Mouse (Mus musculus) CH12.LX (cell line): Measurements from ENCODE around the gene Mtif2. TPM values are rescaled to one million over a fixed set of nuclear protein-coding genes. Genes with fewer than 3 reads are reported as not detected.

Experiments used
- DNase-seq: peaks from one replicate; pipeline ENCODE4 v3.0.0-alpha.2; 2013; ENCODE audit errors: extremely low read depth
- H3K27ac ChIP-seq: 2 replicates; pipeline ENCODE4 v1.5.1; 2012; ENCODE audit warnings: low read depth, mild to moderate bottlenecking, control low read depth, moderate library complexity; ENCODE audit not compliant: insufficient read depth
- H3K27me3 ChIP-seq: replicated peaks from 2 replicates; pipeline ENCODE3; 2012; ENCODE audit warnings: inconsistent platforms
- H3K36me3 ChIP-seq, 2 experiments: replicated peaks in 1 of 2; 2 replicates each; pipeline versions ENCODE3 to v1.6.1; 2012; ENCODE audit warnings: inconsistent platforms in 1 of 2, low read length in 1 of 2, mild to moderate bottlenecking in 1 of 2, mixed read lengths in 1 of 2, moderate library complexity in 1 of 2; ENCODE audit not compliant: control insufficient read depth in 1 of 2, insufficient read depth in 1 of 2
- H3K4me1 ChIP-seq, 2 experiments: 2 replicates each; pipeline ENCODE4 v1.6.1; 2012; ENCODE audit warnings: inconsistent platforms in 1 of 2, moderate library complexity in 1 of 2; ENCODE audit not compliant: insufficient read depth in 2 of 2, control insufficient read depth in 1 of 2
- H3K4me2 ChIP-seq: 2 replicates; pipeline ENCODE4 v1.6.1; 2012; ENCODE audit warnings: low read depth, mild to moderate bottlenecking, control low read depth; ENCODE audit not compliant: poor library complexity, insufficient read depth, severe bottlenecking
- H3K4me3 ChIP-seq, 3 experiments: fragments of 150-350 bp in 1 of 3; sonication (generic) in 1 of 3; replicated peaks in 1 of 3; 2 replicates each; pipeline versions ENCODE3 to v1.5.1; 2011 to 2012; ENCODE audit warnings: low read depth in 2 of 3, low read length in 2 of 3, mild to moderate bottlenecking in 2 of 3, moderate library complexity in 2 of 3, control low read depth in 1 of 3, improper control_type of control experiment in 1 of 3, inconsistent platforms in 1 of 3, mixed read lengths in 1 of 3; ENCODE audit not compliant: poor library complexity in 1 of 3
- H3K79me2 ChIP-seq: replicated peaks from 2 replicates; pipeline ENCODE4 v1.6.1; 2012; ENCODE audit warnings: mild to moderate bottlenecking, moderate library complexity; ENCODE audit not compliant: control insufficient read depth, poor library complexity, insufficient read depth, severe bottlenecking; ENCODE audit errors: extremely low read depth
- H3K9ac ChIP-seq: 2 replicates; pipeline ENCODE4 v1.6.1; 2012; ENCODE audit warnings: low read depth, mild to moderate bottlenecking, control low read depth, moderate library complexity; ENCODE audit not compliant: insufficient read depth
- H3K9me3 ChIP-seq: replicated peaks from 2 replicates; pipeline ENCODE3; 2012; ENCODE audit warnings: low read length, inconsistent platforms, mixed read lengths
- CTCF ChIP-seq, 2 experiments: IDR thresholded peaks in 1 of 2; conservative IDR thresholded peaks in 1 of 2; 2 replicates each; pipeline ENCODE4 v1.5.1; 2011 to 2012; ENCODE audit warnings: low read depth in 2 of 2, low read length in 2 of 2, improper control_type of control experiment in 1 of 2, inconsistent platforms in 1 of 2, mild to moderate bottlenecking in 1 of 2, moderate library complexity in 1 of 2
- EP300 ChIP-seq: IDR thresholded peaks from 2 replicates; pipeline ENCODE4 v1.6.1; 2011; ENCODE audit warnings: low read length, improper control_type of control experiment
- ETS1 ChIP-seq: conservative IDR thresholded peaks from 2 replicates; pipeline ENCODE4 v1.6.1; 2012; ENCODE audit warnings: low read depth, mild to moderate bottlenecking, inconsistent platforms, low read length, improper control_type of control experiment, moderate library complexity
- KAT2A ChIP-seq: IDR thresholded peaks from 2 replicates; pipeline ENCODE4 v1.6.1; 2012; ENCODE audit warnings: low read length, improper control_type of control experiment, inconsistent platforms; ENCODE audit not compliant: insufficient replicate concordance
- MAFK ChIP-seq: IDR thresholded peaks from 2 replicates; pipeline ENCODE4 v1.6.1; 2011; ENCODE audit warnings: low read length, improper control_type of control experiment; ENCODE audit not compliant: insufficient replicate concordance
- MAZ ChIP-seq: IDR thresholded peaks from 2 replicates; pipeline ENCODE4 v1.6.1; 2012; ENCODE audit warnings: low read depth, mild to moderate bottlenecking, inconsistent platforms, low read length, improper control_type of control experiment, moderate library complexity
- MEF2A ChIP-seq: IDR thresholded peaks from 2 replicates; pipeline ENCODE4 v1.6.1; 2014; ENCODE audit warnings: low read depth, mild to moderate bottlenecking, inconsistent platforms, low read length, improper control_type of control experiment, borderline replicate concordance
- MXI1 ChIP-seq: IDR thresholded peaks from 2 replicates; pipeline ENCODE4 v1.6.1; 2011; ENCODE audit warnings: mild to moderate bottlenecking, low read depth, low read length, improper control_type of control experiment
- MYC ChIP-seq: IDR thresholded peaks from 2 replicates; pipeline ENCODE4 v1.6.1; 2011; ENCODE audit warnings: low read depth, mild to moderate bottlenecking, improper control_type of control experiment, low read length
- NRF1 ChIP-seq: IDR thresholded peaks from 2 replicates; pipeline ENCODE4 v1.6.1; 2014; ENCODE audit warnings: low read depth, mild to moderate bottlenecking, inconsistent platforms, low read length, improper control_type of control experiment, moderate library complexity
- RAD21 ChIP-seq: IDR thresholded peaks from 2 replicates; pipeline ENCODE4 v1.6.1; 2011; ENCODE audit warnings: low read depth, mild to moderate bottlenecking, low read length, improper control_type of control experiment, moderate library complexity
- USF2 ChIP-seq: conservative IDR thresholded peaks from 2 replicates; pipeline ENCODE4 v1.6.1; 2011; ENCODE audit warnings: low read depth, low read length, improper control_type of control experiment
- ZMIZ1 ChIP-seq: IDR thresholded peaks from 2 replicates; pipeline ENCODE4 v1.6.1; 2012; ENCODE audit warnings: low read depth, mild to moderate bottlenecking, inconsistent platforms, low read length, improper control_type of control experiment
- ZNF384 ChIP-seq: IDR thresholded peaks from 2 replicates; pipeline ENCODE4 v1.6.1; 2012; ENCODE audit warnings: low read depth, low read length, improper control_type of control experiment, inconsistent platforms
- dilution Hi-C: fragments of 300-500 bp; cut with MboI; formaldehyde crosslinking; loops from 2 replicates; pipeline ENCODE4 v1.14.3; 2020; ENCODE audit warnings: low sequenced_read_pairs; ENCODE audit not compliant: extremely low pct_unique_long_range_greater_than_20kb, extremely low pct_ligation_motif_present
- in situ Hi-C: fragments of 300-500 bp; cut with MboI; formaldehyde crosslinking; loops from 3 replicates; pipeline ENCODE4 v1.14.3; 2019; ENCODE audit warnings: low sequenced_read_pairs, low pct_ligation_motif_present, low pct_unique_long_range_greater_than_20kb, mixed read lengths
- polyA plus RNA-seq: library from polyadenylated mRNA; unstranded; fragments of >175 nt; gene quantifications from 2 replicates; pipeline ENCODE4 v1.2.1, GENCODE M21; 2012; ENCODE audit warnings: low read depth; ENCODE audit not compliant: insufficient read length
- total RNA-seq, 2 experiments: library from RNA; depleted of rRNA; stranded (reverse); fragments of 300-350 nt in 1 of 2; fragments of >200 nt in 1 of 2; gene quantifications; 2 replicates each; pipeline ENCODE4 v1.2.3; 2012 to 2014

The Mtif2 gene
- total and polyA plus RNA-seq, 3 experiments = 38.3 to 68.9 (median 41.7) TPM

GRCm38 (mm10) chr11:29509421-29509820 is 16.8 kb upstream of the Mtif2 start:
- Histone ChIP-seq H3K9me3 (no peaks in the 10 kb centered on the region), H3K4me2 (no peak overlapping the region), H3K79me2 (peaks cover 14% of the 10 kb centered on the region), H3K4me3 (no peak overlapping the region), H3K9ac (no peak overlapping the region), H3K27me3 (no peaks in the 10 kb centered on the region), H3K4me1 (peaks cover 0 to 16% of the 10 kb centered on the region in 2 experiments; a peak in 2 of 4 replicates), H3K36me3 (peaks cover 18 to 50% of the 10 kb centered on the region in 2 experiments), H3K27ac (no peak overlapping the region)
- in situ Hi-C loops = no loop called here
- dilution Hi-C loops = no loop called here
- DNase-seq = no peak
- TF ChIP-seq ZMIZ1 = no peak
- 0 out of 2 replicates have a peak, but pooled peaks have one; percentile 15 for TF ChIP-seq EP300

GRCm38 (mm10) chr11:29512818-29513535 is 13.2 kb upstream of the Mtif2 start:
- peaks cover 8 to 26% of the 10 kb centered on the region in 2 experiments for H3K36me3 ChIP-seq
- no peak overlapping the region for H3K9ac ChIP-seq
- H3K9me3 ChIP-seq = no peaks in the 10 kb centered on the region
- H3K4me3 ChIP-seq = no peak overlapping the region
- H3K4me2 ChIP-seq = no peak overlapping the region
- TF ChIP-seq RAD21 = peak; percentile 1
- no peak for TF ChIP-seq KAT2A
- TF ChIP-seq NRF1 = no peak
- TF ChIP-seq ZNF384 = peak; percentile 62
- TF ChIP-seq ETS1 = no peak
- peak; percentile 56; the same call in 1 of the 2 replicates for TF ChIP-seq MYC
- no peak for TF ChIP-seq MEF2A
- no peak for TF ChIP-seq MXI1
- no peak for TF ChIP-seq ZMIZ1
- peak in 1 of 2 experiments; percentile 58; a peak in 2 of 4 replicates for TF ChIP-seq CTCF (conservative IDR thresholded peaks at IDR 0.05 in 1 of 2, IDR thresholded peaks at IDR 0.05 in 1 of 2; ENCODE audit: low read depth in 2 of 2, low read length in 2 of 2)
- no peak for TF ChIP-seq MAFK
- no peak for TF ChIP-seq MAZ
- TF ChIP-seq USF2 = no peak
- H3K79me2 ChIP-seq = peaks cover 17% of the 10 kb centered on the region
- H3K4me1 ChIP-seq = peaks cover 0 to 20% of the 10 kb centered on the region in 2 experiments; a peak in 2 of 4 replicates
- H3K27ac ChIP-seq = no peak overlapping the region
- dilution Hi-C loops (no loop called here), in situ Hi-C loops (no loop called here)
- no peak for DNase-seq
- no peaks in the 10 kb centered on the region for H3K27me3 ChIP-seq
